Comparison of ENCODE assay signal across 9 mouse cellular contexts in the genomic region with DNA sequence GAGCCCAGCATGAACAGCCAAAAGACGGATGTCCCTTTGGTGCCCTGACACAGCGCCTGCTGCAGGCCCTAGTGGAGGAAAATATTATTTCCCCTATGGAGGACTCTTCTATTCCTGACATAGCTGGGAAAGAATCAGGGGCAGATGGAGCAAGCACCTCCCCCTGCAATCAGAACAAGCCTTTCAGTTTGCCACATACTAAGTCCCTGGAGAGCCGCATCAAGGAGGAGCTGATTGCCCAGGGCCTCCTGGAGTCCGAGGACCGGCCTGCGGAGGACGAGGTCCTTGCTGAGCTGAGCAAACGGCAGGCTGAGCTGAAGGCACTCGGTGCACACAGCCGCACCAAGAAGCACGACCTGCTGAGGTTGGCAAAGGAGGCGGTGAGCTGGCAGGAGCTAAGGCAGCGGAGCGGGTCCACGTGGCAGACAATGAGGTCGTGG. TPM values are rescaled to one million over a fixed set of nuclear protein-coding genes. Genes with fewer than 3 reads are reported as not detected.
DNase-seq lines count a peak whose midpoint lies in the region; ATAC-seq lines count a peak whose summit lies in the region.
"Had no signal": no experiment of that assay in that cellular context is flagged by ENCODE, and none has a peak within 500 bp of the region (broad histone marks: within the 10 kb centered on the region; RNA-seq: fewer than 3 reads in every experiment).

No protein-coding gene starts in this region.

- intact Hi-C loops in heart, postnatal 25 days (cut with DNase I): no loop called here

- ATAC-seq in monocyte, adult 5-6 weeks (replicated peaks; ENCODE audit: insufficient number of reproducible peaks, low FRiP score, low TSS enrichment, poor library complexity, severe bottlenecking): no peak

- DNase-seq in heart, adult 11 months: peak; percentile 90
- no peak for DNase-seq in heart, postnatal 25 days (ENCODE audit: low spot score)
- DNase-seq in ES-CJ7 (ENCODE audit: low read depth, low spot score): peak; percentile 66
- peak; percentile 68 to 69 for DNase-seq in cerebellum, postnatal 36 days
- DNase-seq in kidney, postnatal 25 days: peak; percentile 65 to 88
- no peak for DNase-seq in thymus, postnatal 36 days
- no peak for DNase-seq in urinary bladder, postnatal 4 days (ENCODE audit: low spot score in 2 of 2)

RNA-seq across cellular contexts. Expression of a gene that starts 23.3 kb away (rescaled TPM):
- 10 to 100 TPM; 63.7 to 70.7 TPM for total RNA-seq in heart, postnatal 25 days (2021)
- 153 to 219 TPM (median 160 TPM) in 3 replicates for total RNA-seq in monocyte, adult 5-6 weeks (2017)

RNA-seq across cellular contexts. Expression of a gene that starts 35.2 kb away (rescaled TPM):
- not detected for total RNA-seq in heart, postnatal 25 days (2021)
- 0.32 TPM in 1 of 3 replicates, not detected in the others for total RNA-seq in monocyte, adult 5-6 weeks (2017)
- total RNA-seq: gastrocnemius, adult 18-20 months had no signal

Comparison
In these comparisons a context has a peak if more than half of its experiments do, and no peak if none do; other contexts are left out.
1. DNase-seq: peak in heart, adult 11 months (single experiment), ES-CJ7 (single experiment), cerebellum, postnatal 36 days (2 of 2) and kidney, postnatal 25 days (2 of 2); none in heart, postnatal 25 days (single experiment), thymus, postnatal 36 days (0 of 2) and urinary bladder, postnatal 4 days (0 of 2).